9 mouse cellular contexts compared by ENCODE assay signal in the genomic region with DNA sequence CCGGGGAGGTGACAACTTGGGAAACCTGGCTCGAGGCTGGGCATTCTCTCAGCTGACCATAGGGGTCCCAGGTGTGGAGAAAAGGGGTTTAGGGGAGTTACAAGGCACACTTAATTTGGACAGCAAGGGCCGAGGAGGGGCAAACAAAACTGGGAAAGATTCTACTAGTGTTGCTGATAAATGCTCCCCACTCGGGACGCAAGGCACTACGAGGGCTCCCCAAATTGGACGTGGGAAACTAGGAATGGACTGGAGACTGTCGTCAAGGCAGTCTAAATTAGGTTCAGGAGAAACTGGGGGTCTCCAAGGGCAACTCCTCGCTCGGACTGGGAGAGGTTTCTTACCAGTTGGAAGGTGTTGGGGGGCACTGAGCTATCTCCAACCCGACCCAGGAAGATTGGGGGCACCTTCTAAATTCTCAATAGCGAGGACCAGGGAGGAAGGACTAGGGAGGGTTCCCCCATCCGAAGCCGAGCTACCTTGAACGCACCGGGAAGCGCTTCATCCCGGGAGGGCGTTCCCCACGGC. TPM values are rescaled to one million over a fixed set of nuclear protein-coding genes. Genes with fewer than 3 reads are reported as not detected.
DNase-seq lines count a peak whose midpoint lies in the region; ATAC-seq and TF ChIP-seq lines count a peak whose summit lies in the region.
"Had no signal": no experiment of that assay in that cellular context is flagged by ENCODE, and none has a peak within 500 bp of the region (broad histone marks: within the 10 kb centered on the region; RNA-seq: fewer than 3 reads in every experiment).

No protein-coding gene starts in this region.

- peaks cover 36% of the 10 kb centered on the region for H3K4me1 ChIP-seq in heart, embryonic 10.5 days
- peaks cover 43% of the 10 kb centered on the region for H3K4me1 ChIP-seq in forebrain, embryonic 15.5 days
- H3K4me1 ChIP-seq in liver, embryonic 14.5 days (replicated peaks; ENCODE audit: control insufficient read depth in 2 of 2, insufficient read depth in 2 of 2, low read length in 1 of 2) = no peaks in the 10 kb centered on the region

- peak overlapping the region; percentile 100 for H3K9ac ChIP-seq in forebrain, embryonic 15.5 days (replicated peaks)
- no peak overlapping the region for H3K9ac ChIP-seq in liver, embryonic 14.5 days (replicated peaks)

- peak overlapping the region; percentile 24 for H3ac ChIP-seq in C2C12 (ENCODE audit: control insufficient read depth, insufficient read length, low read depth)

- peak overlapping the region; percentile 92 for H3K4me2 ChIP-seq in forebrain, embryonic 15.5 days (replicated peaks)
- H3K4me2 ChIP-seq in liver, embryonic 14.5 days (ENCODE audit: low read depth) = peak overlapping the region; percentile 54

- WGBS in heart, embryonic 10.5 days = 2% methylated on average over 20 of the region's 20 CpGs
- under 1% methylated on average over 20 of the region's 20 CpGs for WGBS in forebrain, embryonic 15.5 days
- 2% methylated on average over 20 of the region's 20 CpGs for WGBS in liver, embryonic 14.5 days (ENCODE audit: insufficient replicate concordance)

- intact Hi-C loops in heart, postnatal 10 days (cut with DNase I) = no loop called here

- no peak for DNase-seq in heart, embryonic 10.5 days (ENCODE audit: low spot score)
- DNase-seq in heart, postnatal 10 days = no peak
- no peak for DNase-seq in liver, embryonic 14.5 days (ENCODE audit: low read depth in 3 of 3, low spot score in 3 of 3)
- no peak for DNase-seq in retina, embryonic 14.5 days (ENCODE audit: low spot score)
- no peak for DNase-seq in urinary bladder, postnatal 14 days (ENCODE audit: low spot score)

- H3K9me3 ChIP-seq in heart, embryonic 10.5 days = no peaks in the 10 kb centered on the region
- no peaks in the 10 kb centered on the region for H3K9me3 ChIP-seq in forebrain, embryonic 15.5 days
- no peaks in the 10 kb centered on the region for H3K9me3 ChIP-seq in liver, embryonic 14.5 days (ENCODE audit: control insufficient read depth, low read length)

- no peak for ATAC-seq in forebrain, embryonic 15.5 days (replicated peaks)
- no peak for ATAC-seq in liver, embryonic 14.5 days (ENCODE audit: insufficient read depth)
- no peak for ATAC-seq in CD4-positive, CD25-positive, alpha-beta regulatory T cell, adult 4 months

- H3K4me3 ChIP-seq in heart, embryonic 10.5 days = peak overlapping the region; percentile 94
- H3K4me3 ChIP-seq in C2C12 (ENCODE audit: insufficient read depth, poor library complexity, severe bottlenecking) = no peak overlapping the region
- H3K4me3 ChIP-seq in forebrain, embryonic 15.5 days = peak overlapping the region; percentile 99
- H3K4me3 ChIP-seq in liver, embryonic 14.5 days (ENCODE audit: insufficient read depth in 1 of 2, low read depth in 2 of 2, low read length in 2 of 2) = peak overlapping the region; percentile 4 to 51; a peak in 2 of 4 replicates

- H3K36me3 ChIP-seq in heart, embryonic 10.5 days = peaks cover 10% of the 10 kb centered on the region
- H3K36me3 ChIP-seq in C2C12 (ENCODE audit: control insufficient read depth, insufficient read depth) = no peaks in the 10 kb centered on the region
- H3K36me3 ChIP-seq in forebrain, embryonic 15.5 days = no peaks in the 10 kb centered on the region
- no peaks in the 10 kb centered on the region for H3K36me3 ChIP-seq in liver, embryonic 14.5 days (replicated peaks; ENCODE audit: control insufficient read depth, insufficient read depth, low read depth)

- H3K27me3 ChIP-seq in heart, embryonic 10.5 days (ENCODE audit: insufficient read depth, poor library complexity, severe bottlenecking) = peaks cover 41% of the 10 kb centered on the region
- H3K27me3 ChIP-seq in C2C12 (ENCODE audit: control insufficient read depth, insufficient read depth, insufficient read length) = peaks cover 54% of the 10 kb centered on the region
- H3K27me3 ChIP-seq in forebrain, embryonic 15.5 days = no peaks in the 10 kb centered on the region
- peaks cover 57% of the 10 kb centered on the region for H3K27me3 ChIP-seq in liver, embryonic 14.5 days (ENCODE audit: control insufficient read depth, insufficient read depth, low read length)

- no peak for TF ChIP-seq EP300 in liver, embryonic 14.5 days (IDR thresholded peaks at IDR 0.05; ENCODE audit: low read depth)

- no peak for TF ChIP-seq CTCF in C2C12 (IDR thresholded peaks at IDR 0.05; ENCODE audit: control insufficient read depth, insufficient read depth, insufficient read length)
- no peak for TF ChIP-seq CTCF in liver, embryonic 14.5 days (IDR thresholded peaks at IDR 0.05; ENCODE audit: low read depth)

- H3K79me2 ChIP-seq in C2C12 (ENCODE audit: control insufficient read depth, insufficient read depth) = no peaks in the 10 kb centered on the region

- no peaks in the 10 kb centered on the region for H3K79me3 ChIP-seq in C2C12 (ENCODE audit: low read depth)

- peak overlapping the region; percentile 95 for H3K27ac ChIP-seq in heart, embryonic 10.5 days
- H3K27ac ChIP-seq in forebrain, embryonic 15.5 days (replicated peaks) = peak overlapping the region; percentile 100
- H3K27ac ChIP-seq in liver, embryonic 14.5 days = no peak overlapping the region

TF ChIP-seq in C2C12, 6 proteins besides CTCF, POLR2A, EP300 and RAD21:
- TF ChIP-seq USF1 (IDR thresholded peaks at IDR 0.05; ENCODE audit: low read depth) = no peak
- no peak for TF ChIP-seq CEBPB (IDR thresholded peaks at IDR 0.05; ENCODE audit: low read depth)
- no peak for TF ChIP-seq FOSL1 (IDR thresholded peaks at IDR 0.05; ENCODE audit: insufficient read depth, low read length, poor library complexity, severe bottlenecking)
- no peak for TF ChIP-seq MAX (IDR thresholded peaks at IDR 0.05)
- no peak for TF ChIP-seq MYOG (IDR thresholded peaks at IDR 0.05; ENCODE audit: control insufficient read depth, extremely low read depth, insufficient read length)
- no peak for TF ChIP-seq MYOD1 (IDR thresholded peaks at IDR 0.05; ENCODE audit: control insufficient read depth, insufficient read length, low read depth)

RNA-seq across cellular contexts. Expression of a gene that starts 0.5 kb away (rescaled TPM):
- 9.6 and 17.1 TPM in 2 replicates for polyA plus RNA-seq in heart, embryonic 10.5 days (2016; fragmentation: Nextera tagmentation; extraction: Ambion mirVana)
- 1 to 10 TPM; 3.1 to 4.3 TPM for total RNA-seq in heart, postnatal 10 days (2021)
- 0.90 TPM for polyA plus RNA-seq in C2C12 (2012; fragmentation: generic; extraction: Trizol)
- 70.0 and 75.8 TPM in 2 replicates for polyA plus RNA-seq in forebrain, embryonic 15.5 days (2015; fragmentation: Nextera tagmentation; extraction: Ambion mirVana)
- 0.95 and 1.2 TPM in 2 replicates for polyA plus RNA-seq in liver, embryonic 14.5 days (2012; rRNA removed)
- 0.37 and 0.59 TPM in 2 replicates for polyA plus RNA-seq in liver, embryonic 14.5 days (2014; fragmentation: Nextera tagmentation; extraction: Ambion mirVana)
- not detected for polyA plus RNA-seq in CD4-positive, CD25-positive, alpha-beta regulatory T cell, adult 4 months (2017; shearing (Covaris generic))

RNA-seq across cellular contexts. Expression of a gene that starts 37.2 kb away (rescaled TPM):
- 0.48 and 1.4 TPM in 2 replicates for polyA plus RNA-seq in heart, embryonic 10.5 days (2016; fragmentation: Nextera tagmentation; extraction: Ambion mirVana)
- not detected for total RNA-seq in heart, postnatal 10 days (2021)
- not detected for polyA plus RNA-seq in C2C12 (2012; fragmentation: generic; extraction: Trizol)
- polyA plus RNA-seq in forebrain, embryonic 15.5 days (2015; fragmentation: Nextera tagmentation; extraction: Ambion mirVana) = not detected in 2 replicates
- not detected in 2 replicates for polyA plus RNA-seq in liver, embryonic 14.5 days (2012; rRNA removed)
- polyA plus RNA-seq in liver, embryonic 14.5 days (2014; fragmentation: Nextera tagmentation; extraction: Ambion mirVana) = not detected in 2 replicates
- polyA plus RNA-seq in CD4-positive, CD25-positive, alpha-beta regulatory T cell, adult 4 months (2017; shearing (Covaris generic)) = not detected
- polyA plus RNA-seq: brain, embryonic 14.5 days had no signal

RNA-seq across cellular contexts. Expression of a gene that starts 55.6 kb away (rescaled TPM):
- 18.7 and 19.0 TPM in 2 replicates for polyA plus RNA-seq in heart, embryonic 10.5 days (2016; fragmentation: Nextera tagmentation; extraction: Ambion mirVana)
- total RNA-seq in heart, postnatal 10 days (2021) = 10 to 100 TPM; 14.3 to 20.2 TPM
- 9.2 TPM for polyA plus RNA-seq in C2C12 (2012; fragmentation: generic; extraction: Trizol)
- 34.0 and 34.2 TPM in 2 replicates for polyA plus RNA-seq in forebrain, embryonic 15.5 days (2015; fragmentation: Nextera tagmentation; extraction: Ambion mirVana)
- polyA plus RNA-seq in liver, embryonic 14.5 days (2012; rRNA removed) = 8.4 and 9.4 TPM in 2 replicates
- polyA plus RNA-seq in liver, embryonic 14.5 days (2014; fragmentation: Nextera tagmentation; extraction: Ambion mirVana) = 2.8 and 3.9 TPM in 2 replicates
- 10 to 100 TPM in 1 of 2 experiments, 1 to 10 TPM in 1; 9.9 to 18.6 TPM for polyA plus RNA-seq in CD4-positive, CD25-positive, alpha-beta regulatory T cell, adult 4 months (2017; shearing (Covaris generic))
